In genomic region chr4:133865231-133865630, GRCm38 (mm10) we compare ENCODE assay signal across 9 mouse cellular contexts. TPM values are rescaled to one million over a fixed set of nuclear protein-coding genes. Genes with fewer than 3 reads are reported as not detected.
A peak's percentile ranks its signal among the peaks of the same experiment; 100 is the strongest.
DNase-seq lines count a peak whose midpoint lies in the region; ATAC-seq and TF ChIP-seq lines count a peak whose summit lies in the region.
"Had no signal": no experiment of that assay in that cellular context is flagged by ENCODE, and none has a peak within 500 bp of the region (broad histone marks: within the 10 kb centered on the region; RNA-seq: fewer than 3 reads in every experiment).

No protein-coding gene starts in this region.

- 0 out of 2 replicates have a peak overlapping the region, but pooled peaks have one; percentile 8 for H3K9ac ChIP-seq in embryonic facial prominence, embryonic 14.5 days (ENCODE audit: low read depth, low read length)
- peak overlapping the region; percentile 50; the same call in 1 of the 2 replicates for H3K9ac ChIP-seq in midbrain, embryonic 16.5 days (ENCODE audit: low read depth, low read length)
- H3K9ac ChIP-seq: limb, embryonic 12.5 days had no signal

- WGBS in embryonic facial prominence, embryonic 14.5 days = 63% methylated on average over 5 of the region's 5 CpGs
- WGBS in midbrain, embryonic 16.5 days = 67% methylated on average over 5 of the region's 5 CpGs

- H3K27ac ChIP-seq in gastrocnemius, adult 2 months = peak overlapping the region; percentile 56
- H3K27ac ChIP-seq in layer of hippocampus, adult 2 months = peak overlapping the region; percentile 84
- H3K27ac ChIP-seq in embryonic facial prominence, embryonic 14.5 days (replicated peaks; ENCODE audit: low read depth, low read length) = peak overlapping the region; percentile 39; the same call in 1 of the 2 replicates
- H3K27ac ChIP-seq in midbrain, embryonic 16.5 days (ENCODE audit: low read length) = no peak overlapping the region
- H3K27ac ChIP-seq: limb, embryonic 12.5 days had no signal

- H3K9me3 ChIP-seq in embryonic facial prominence, embryonic 14.5 days (ENCODE audit: control insufficient read depth, low read length) = no peaks in the 10 kb centered on the region
- no peaks in the 10 kb centered on the region for H3K9me3 ChIP-seq in midbrain, embryonic 16.5 days (replicated peaks; ENCODE audit: control insufficient read depth, low read length, poor library complexity, severe bottlenecking)
- H3K9me3 ChIP-seq: limb, embryonic 12.5 days had no signal

- H3K4me1 ChIP-seq in embryonic facial prominence, embryonic 14.5 days (ENCODE audit: control insufficient read depth, insufficient read depth, low read length) = no peaks in the 10 kb centered on the region
- peaks cover 8% of the 10 kb centered on the region for H3K4me1 ChIP-seq in midbrain, embryonic 16.5 days (ENCODE audit: control insufficient read depth, insufficient read depth, low read length)
- H3K4me1 ChIP-seq: limb, embryonic 12.5 days had no signal

- no peak overlapping the region for H3K4me3 ChIP-seq in gastrocnemius, adult 2 months
- no peak overlapping the region for H3K4me3 ChIP-seq in layer of hippocampus, adult 2 months
- no peak overlapping the region for H3K4me3 ChIP-seq in embryonic facial prominence, embryonic 14.5 days (ENCODE audit: low read depth, low read length)
- no peak overlapping the region for H3K4me3 ChIP-seq in midbrain, embryonic 16.5 days (ENCODE audit: low read depth, low read length)
- H3K4me3 ChIP-seq: limb, embryonic 12.5 days had no signal

- no peak overlapping the region for H3K4me2 ChIP-seq in embryonic facial prominence, embryonic 14.5 days (ENCODE audit: low read depth, low read length)
- no peak overlapping the region for H3K4me2 ChIP-seq in midbrain, embryonic 16.5 days (ENCODE audit: low read length)
- H3K4me2 ChIP-seq: limb, embryonic 12.5 days had no signal

- DNase-seq in gastrocnemius, adult 2 months = no peak
- no peak for DNase-seq in gastrocnemius, postnatal 25 days
- DNase-seq in layer of hippocampus, adult 2 months (ENCODE audit: low spot score in 2 of 2) = no peak
- DNase-seq in layer of hippocampus, adult 9-10 months (ENCODE audit: low spot score) = no peak
- DNase-seq in embryonic facial prominence, embryonic 14.5 days (ENCODE audit: low spot score) = no peak
- no peak for DNase-seq in urinary bladder, postnatal 10 days (ENCODE audit: low spot score)

- peaks cover 44% of the 10 kb centered on the region for H3K36me3 ChIP-seq in embryonic facial prominence, embryonic 14.5 days (ENCODE audit: control insufficient read depth, insufficient read depth, low read length)
- 0 out of 2 replicates have a peak, but pooled peaks cover 9% of the 10 kb centered on the region for H3K36me3 ChIP-seq in midbrain, embryonic 16.5 days (ENCODE audit: control insufficient read depth, insufficient read depth, low read length)

- intact Hi-C loops in gastrocnemius, adult 2 months (cut with DNase I) = no loop called here

- no peaks in the 10 kb centered on the region for H3K27me3 ChIP-seq in embryonic facial prominence, embryonic 14.5 days (replicated peaks; ENCODE audit: control insufficient read depth, insufficient read depth, low read length)
- H3K27me3 ChIP-seq in midbrain, embryonic 16.5 days (ENCODE audit: control insufficient read depth, insufficient read depth, low read depth, low read length) = no peaks in the 10 kb centered on the region
- H3K27me3 ChIP-seq: limb, embryonic 12.5 days had no signal

- no peak for ATAC-seq in embryonic facial prominence, embryonic 14.5 days (ENCODE audit: low read depth)
- ATAC-seq in midbrain, embryonic 16.5 days = no peak
- no peak for ATAC-seq in erythroblast, adult 5-6 weeks (replicated peaks; ENCODE audit: low FRiP score, poor library complexity, severe bottlenecking)

- no peak for TF ChIP-seq CTCF in gastrocnemius, adult 2 months (IDR thresholded peaks at IDR 0.05)
- TF ChIP-seq CTCF in layer of hippocampus, adult 2 months (conservative IDR thresholded peaks at IDR 0.05) = no peak

RNA-seq across cellular contexts. Expression of gene Rps6ka1, which starts 22.4 kb away (rescaled TPM):
- total RNA-seq in gastrocnemius, adult 2 months (2021) = 1 to 10 TPM; 3.5 to 4.8 TPM
- 1 to 10 TPM; 4.0 to 4.3 TPM for total RNA-seq in gastrocnemius, postnatal 25 days (2021)
- total RNA-seq in layer of hippocampus, adult 2 months (2021) = 10 to 100 TPM in 1 of 2 experiments, 1 to 10 TPM in 1; 8.6 to 11.9 TPM
- polyA plus RNA-seq in embryonic facial prominence, embryonic 14.5 days (2014; fragmentation: Nextera tagmentation; extraction: Ambion mirVana) = 27.3 and 29.9 TPM in 2 replicates
- 21.9 and 22.2 TPM in 2 replicates for polyA plus RNA-seq in midbrain, embryonic 16.5 days (2015; fragmentation: Nextera tagmentation; extraction: Ambion mirVana)
- 40.0 and 40.1 TPM in 2 replicates for total RNA-seq in erythroblast, adult 5-6 weeks (2015; ENCODE audit: low replicate concordance)
- 67.2 and 89.1 TPM in 2 replicates for total RNA-seq in erythroblast, adult 5-6 weeks (2017; ENCODE audit: low replicate concordance)
